Mouse (Mus musculus): Measurements from ENCODE around the gene Gm10283. TPM values are rescaled to one million over a fixed set of nuclear protein-coding genes. Genes with fewer than 3 reads are reported as not detected.

Gene Gm10283
- not detected for total RNA-seq (2023)

GRCm38 (mm10) chr8:60503098-60503497, at the start of gene Gm10283:
Gene Gm10283 (minus strand): TSS chr8:60503198.

DNA sequence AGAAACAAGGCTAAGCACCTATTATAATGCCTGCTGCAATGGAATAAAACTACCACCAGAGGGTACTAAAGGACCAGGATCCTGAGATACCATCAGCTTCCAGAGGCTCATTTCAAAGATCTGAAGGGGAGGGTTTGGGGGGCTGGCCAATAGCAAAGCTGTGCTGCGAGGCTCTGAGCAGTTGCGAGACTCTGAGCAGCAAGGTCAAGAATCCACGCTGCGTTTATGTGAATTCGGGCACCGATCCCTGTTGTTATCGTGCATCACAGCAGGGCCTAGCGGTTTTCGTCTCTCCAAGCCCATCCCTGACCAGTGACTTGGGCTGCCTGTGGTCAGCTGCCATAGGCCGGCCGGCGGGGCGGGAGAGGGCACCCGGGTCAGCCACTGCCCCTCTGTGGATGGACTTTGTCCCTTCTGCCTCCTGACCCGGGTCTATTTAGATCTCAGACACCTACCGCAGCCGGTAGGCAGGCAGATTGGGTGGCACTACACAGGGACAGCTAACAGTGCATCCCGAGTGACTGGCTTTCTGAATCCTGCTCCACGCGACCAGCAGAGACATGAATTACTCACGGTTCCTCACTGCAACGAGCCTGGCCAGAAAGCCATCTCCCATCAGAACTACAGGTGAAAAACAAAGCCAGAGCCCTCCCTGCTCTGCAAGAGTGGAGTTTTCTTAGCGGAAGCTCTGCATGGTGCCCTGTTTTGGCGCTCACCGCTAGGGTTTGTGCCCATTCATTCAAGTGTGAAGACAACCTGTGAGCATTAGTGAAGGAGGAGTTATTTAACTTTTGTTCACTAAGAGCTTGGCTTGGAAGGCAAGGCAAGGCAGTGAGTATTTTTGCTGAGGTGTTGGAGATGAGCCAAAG, 2.9 kb upstream of the Gm10283 start, which contains the start of gene Aadat:
Gene Aadat (plus strand): TSS at position 280 of the 869 bp plus-strand sequence.

Other genes starting within 250 kb of the Gm10283 start
- gene Aadat, start 2.7 kb upstream of the Gm10283 start, total RNA-seq (2023): not detected
- gene Mfap3l, start 129.6 kb upstream of the Gm10283 start, total RNA-seq (2023): not detected